Comparison of ENCODE assay signal across 15 mouse cellular contexts in genomic region chr7:89842404-89842715, GRCm38 (mm10).
DNase-seq lines count a peak whose midpoint lies in the region; ATAC-seq and TF ChIP-seq lines count a peak whose summit lies in the region.
"Had no signal": no experiment of that assay in that cellular context is flagged by ENCODE, and none has a peak within 500 bp of the region (broad histone marks: within the 10 kb centered on the region; RNA-seq: fewer than 3 reads in every experiment).

No protein-coding gene starts in this region.

- ATAC-seq in forebrain, embryonic 13.5 days: peak; percentile 14; the same call in 1 of the 2 replicates
- no peak for ATAC-seq in forebrain, embryonic 16.5 days
- 0 out of 2 replicates have a peak, but pooled peaks have one; percentile 8 for ATAC-seq in kidney, embryonic 14.5 days (ENCODE audit: low FRiP score, low TSS enrichment)
- ATAC-seq in midbrain, embryonic 13.5 days: peak; percentile 49

- 0 out of 2 replicates have a peak, but pooled peaks cover 4% of the 10 kb centered on the region for H3K4me1 ChIP-seq in forebrain, embryonic 13.5 days
- H3K4me1 ChIP-seq in forebrain, embryonic 16.5 days (replicated peaks; ENCODE audit: control insufficient read depth, insufficient read depth, low read length): no peaks in the 10 kb centered on the region; the same call in 1 of the 2 replicates
- H3K4me1 ChIP-seq in kidney, embryonic 14.5 days (ENCODE audit: control insufficient read depth, insufficient read depth, low read length): no peaks in the 10 kb centered on the region
- H3K4me1 ChIP-seq in CH12.LX (ENCODE audit: control insufficient read depth in 1 of 2, insufficient read depth in 2 of 2): peaks cover 7 to 16% of the 10 kb centered on the region in 2 experiments
- H3K4me1 ChIP-seq in midbrain, embryonic 13.5 days (replicated peaks): no peaks in the 10 kb centered on the region
- H3K4me1 ChIP-seq: limb, embryonic 12.5 days had no signal

- DNase-seq in kidney, adult 9 months: no peak
- DNase-seq in CH12.LX (ENCODE audit: extremely low read depth) (no peak), MN1 (ENCODE audit: low spot score) (no peak)
- no peak for DNase-seq in cerebellum, postnatal 14 days

- no peaks in the 10 kb centered on the region for H3K27me3 ChIP-seq in forebrain, embryonic 13.5 days
- H3K27me3 ChIP-seq in forebrain, embryonic 16.5 days (replicated peaks; ENCODE audit: control insufficient read depth, insufficient read depth, low read length): no peaks in the 10 kb centered on the region
- no peaks in the 10 kb centered on the region for H3K27me3 ChIP-seq in kidney, embryonic 14.5 days (ENCODE audit: control insufficient read depth, insufficient read depth, low read length)
- H3K27me3 ChIP-seq in CH12.LX (replicated peaks): no peaks in the 10 kb centered on the region
- no peaks in the 10 kb centered on the region for H3K27me3 ChIP-seq in midbrain, embryonic 13.5 days
- H3K27me3 ChIP-seq: embryonic facial prominence, embryonic 15.5 days; heart, embryonic 13.5 days; limb, embryonic 12.5 days had no signal

- no peak overlapping the region for H3K4me2 ChIP-seq in forebrain, embryonic 13.5 days
- H3K4me2 ChIP-seq in forebrain, embryonic 16.5 days (ENCODE audit: low read length): no peak overlapping the region
- H3K4me2 ChIP-seq in kidney, embryonic 14.5 days (replicated peaks; ENCODE audit: low read depth, low read length): no peak overlapping the region
- peak overlapping the region; percentile 77 for H3K4me2 ChIP-seq in CH12.LX (ENCODE audit: insufficient read depth, low read depth, poor library complexity, severe bottlenecking)
- no peak overlapping the region for H3K4me2 ChIP-seq in midbrain, embryonic 13.5 days (replicated peaks)
- H3K4me2 ChIP-seq: limb, embryonic 12.5 days; liver, embryonic 11.5 days had no signal

- no peak overlapping the region for H3K9ac ChIP-seq in forebrain, embryonic 13.5 days
- no peak overlapping the region for H3K9ac ChIP-seq in forebrain, embryonic 16.5 days (replicated peaks; ENCODE audit: low read depth, low read length)
- no peak overlapping the region for H3K9ac ChIP-seq in kidney, embryonic 14.5 days (ENCODE audit: low read depth, low read length)
- no peak overlapping the region for H3K9ac ChIP-seq in CH12.LX (ENCODE audit: insufficient read depth, low read depth)
- H3K9ac ChIP-seq in midbrain, embryonic 13.5 days (replicated peaks): no peak overlapping the region
- H3K9ac ChIP-seq: embryonic facial prominence, embryonic 15.5 days; heart, embryonic 13.5 days; limb, embryonic 12.5 days; liver, postnatal 0 days had no signal

- WGBS in forebrain, embryonic 13.5 days: 88% methylated on average over 5 of the region's 5 CpGs
- WGBS in forebrain, embryonic 16.5 days: 88% methylated on average over 5 of the region's 5 CpGs
- WGBS in kidney, embryonic 14.5 days: 92% methylated on average over 5 of the region's 5 CpGs
- 87% methylated on average over 5 of the region's 5 CpGs for WGBS in midbrain, embryonic 13.5 days

- H3K79me2 ChIP-seq in CH12.LX (replicated peaks; ENCODE audit: control insufficient read depth, extremely low read depth, insufficient read depth, poor library complexity, severe bottlenecking): no peaks in the 10 kb centered on the region

- 0 out of 2 replicates have a peak, but pooled peaks have one; percentile 3 for TF ChIP-seq EP300 in CH12.LX (IDR thresholded peaks at IDR 0.05; ENCODE audit: low read length)

- no peak overlapping the region for H3K27ac ChIP-seq in forebrain, embryonic 13.5 days
- no peak overlapping the region for H3K27ac ChIP-seq in forebrain, embryonic 16.5 days (ENCODE audit: low read length)
- no peak overlapping the region for H3K27ac ChIP-seq in kidney, embryonic 14.5 days (ENCODE audit: low read depth, low read length)
- no peak overlapping the region for H3K27ac ChIP-seq in CH12.LX (ENCODE audit: insufficient read depth, low read depth)
- H3K27ac ChIP-seq in midbrain, embryonic 13.5 days: no peak overlapping the region
- H3K27ac ChIP-seq: embryonic facial prominence, embryonic 15.5 days; heart, adult 2 months; heart, embryonic 13.5 days; limb, embryonic 12.5 days; macrophage had no signal

- dilution Hi-C loops in CH12.LX (cut with MboI; ENCODE audit: extremely low pct_ligation_motif_present, extremely low pct_unique_long_range_greater_than_20kb, low sequenced_read_pairs): no loop called here

- no peaks in the 10 kb centered on the region for H3K36me3 ChIP-seq in forebrain, embryonic 13.5 days (ENCODE audit: poor library complexity, severe bottlenecking)
- no peaks in the 10 kb centered on the region for H3K36me3 ChIP-seq in forebrain, embryonic 16.5 days (ENCODE audit: control insufficient read depth, insufficient read depth)
- no peaks in the 10 kb centered on the region for H3K36me3 ChIP-seq in kidney, embryonic 14.5 days (ENCODE audit: control insufficient read depth, insufficient read depth, low read length)
- H3K36me3 ChIP-seq in CH12.LX (replicated peaks in 1 of 2; ENCODE audit: control insufficient read depth in 1 of 2, insufficient read depth in 1 of 2, low read length in 1 of 2): no peaks in the 10 kb centered on the region
- no peaks in the 10 kb centered on the region for H3K36me3 ChIP-seq in midbrain, embryonic 13.5 days
- H3K36me3 ChIP-seq: embryonic facial prominence, embryonic 15.5 days; heart, embryonic 13.5 days; limb, embryonic 12.5 days had no signal

- in situ Hi-C loops in CH12.LX (cut with MboI; ENCODE audit: low pct_ligation_motif_present, low pct_unique_long_range_greater_than_20kb, low sequenced_read_pairs): loop anchor here (10.0 to 25.0 kb wide), 2 partner anchors 180 to 328 kb away; no protein-coding TSS in a partner anchor

- H3K9me3 ChIP-seq in forebrain, embryonic 13.5 days (replicated peaks): no peaks in the 10 kb centered on the region
- H3K9me3 ChIP-seq in forebrain, embryonic 16.5 days (ENCODE audit: control insufficient read depth, low read length): no peaks in the 10 kb centered on the region
- H3K9me3 ChIP-seq in kidney, embryonic 14.5 days (ENCODE audit: control insufficient read depth, low read length): no peaks in the 10 kb centered on the region
- H3K9me3 ChIP-seq in CH12.LX (replicated peaks; ENCODE audit: low read length): no peaks in the 10 kb centered on the region
- H3K9me3 ChIP-seq in midbrain, embryonic 13.5 days: no peaks in the 10 kb centered on the region
- H3K9me3 ChIP-seq: embryonic facial prominence, embryonic 15.5 days; heart, embryonic 13.5 days; limb, embryonic 12.5 days had no signal

- H3K4me3 ChIP-seq in forebrain, embryonic 13.5 days: no peak overlapping the region
- no peak overlapping the region for H3K4me3 ChIP-seq in forebrain, embryonic 16.5 days (replicated peaks; ENCODE audit: low read length)
- no peak overlapping the region for H3K4me3 ChIP-seq in kidney, embryonic 14.5 days (ENCODE audit: low read length)
- no peak overlapping the region for H3K4me3 ChIP-seq in CH12.LX (replicated peaks in 1 of 3; ENCODE audit: low read depth in 2 of 3, low read length in 2 of 3, poor library complexity in 1 of 3)
- no peak overlapping the region for H3K4me3 ChIP-seq in midbrain, embryonic 13.5 days (replicated peaks)
- H3K4me3 ChIP-seq: embryonic facial prominence, embryonic 15.5 days; heart, adult 2 months; heart, embryonic 13.5 days; limb, embryonic 12.5 days had no signal

- no peak for TF ChIP-seq RAD21 in CH12.LX (IDR thresholded peaks at IDR 0.05; ENCODE audit: low read depth, low read length)

- no peak for TF ChIP-seq POLR2A in CH12.LX (IDR thresholded peaks at IDR 0.05; ENCODE audit: low read depth, low read length)

- TF ChIP-seq CTCF in CH12.LX (conservative IDR thresholded peaks at IDR 0.05 in 1 of 2, IDR thresholded peaks at IDR 0.05 in 1 of 2; ENCODE audit: low read depth in 2 of 2, low read length in 2 of 2): no peak

TF ChIP-seq in CH12.LX, 34 proteins besides CTCF, POLR2A, EP300 and RAD21:
- TF ChIP-seq ZC3H11A (IDR thresholded peaks at IDR 0.05; ENCODE audit: low read depth, low read length) (no peak), UBTF (IDR thresholded peaks at IDR 0.05; ENCODE audit: low read depth, low read length) (no peak), BHLHE40 (IDR thresholded peaks at IDR 0.05; ENCODE audit: low read depth, low read length) (no peak), ZMIZ1 (IDR thresholded peaks at IDR 0.05; ENCODE audit: low read depth, low read length) (no peak), MAFK (IDR thresholded peaks at IDR 0.05; ENCODE audit: insufficient replicate concordance, low read length) (no peak), NRF1 (IDR thresholded peaks at IDR 0.05; ENCODE audit: low read depth, low read length) (no peak), ZNF384 (IDR thresholded peaks at IDR 0.05; ENCODE audit: low read depth, low read length) (no peak), TBP (conservative IDR thresholded peaks at IDR 0.05; ENCODE audit: low read depth, low read length) (no peak), RCOR1 (conservative IDR thresholded peaks at IDR 0.05; ENCODE audit: low read depth, low read length) (no peak), POLR2AphosphoS2 (IDR thresholded peaks at IDR 0.05; ENCODE audit: low read depth, low read length) (no peak), SMC3 (IDR thresholded peaks at IDR 0.05; ENCODE audit: low read depth, low read length) (no peak)
